Mouse (Mus musculus) embryonic facial prominence, embryonic 15.5 days (tissue): Measurements from ENCODE around the gene Atf7ip. TPM values are rescaled to one million over a fixed set of nuclear protein-coding genes. Genes with fewer than 3 reads are reported as not detected.
"Not testable (repeated sequence)": the region's sequence is repeated elsewhere in the genome, so short reads cannot be mapped to it uniquely, and the experiment has no call there.

Experiments
- ATAC-seq: fragments of 200-750 bp; cut with Nextera tagmentation; 2 replicates; pipeline ENCODE4 v1.8.0; 2017; ENCODE audit warnings: low read depth, moderate TSS enrichment; ENCODE audit not compliant: insufficient number of reproducible peaks, low FRiP score, low TSS enrichment
- H3K27ac ChIP-seq: fragments of 300-500 bp; sonication (generic); replicated peaks from 2 replicates; pipeline ENCODE4 v1.5.1; 2015; ENCODE audit warnings: mild to moderate bottlenecking, inconsistent platforms
- H3K27me3 ChIP-seq: fragments of 300-500 bp; sonication (generic); 2 replicates; pipeline ENCODE4 v1.6.1; 2015; ENCODE audit warnings: inconsistent platforms
- H3K36me3 ChIP-seq: fragments of 300-500 bp; sonication (generic); 2 replicates; pipeline ENCODE4 v1.6.1; 2015; ENCODE audit warnings: mild to moderate bottlenecking, inconsistent platforms
- H3K4me1 ChIP-seq: fragments of 300-500 bp; sonication (generic); 2 replicates; pipeline ENCODE4 v1.6.1; 2015; ENCODE audit warnings: inconsistent platforms
- H3K4me2 ChIP-seq: fragments of 300-500 bp; sonication (generic); replicated peaks from 2 replicates; pipeline ENCODE4 v1.6.1; 2015; ENCODE audit warnings: mild to moderate bottlenecking, inconsistent platforms
- H3K4me3 ChIP-seq: fragments of 300-500 bp; sonication (generic); replicated peaks from 2 replicates; pipeline ENCODE4 v1.5.1; 2015; ENCODE audit warnings: mild to moderate bottlenecking, inconsistent platforms
- H3K9ac ChIP-seq: fragments of 300-500 bp; sonication (generic); 2 replicates; pipeline ENCODE4 v1.6.1; 2015; ENCODE audit warnings: inconsistent platforms
- H3K9me3 ChIP-seq: fragments of 300-500 bp; sonication (generic); replicated peaks from 2 replicates; pipeline ENCODE4 v1.6.1; 2016; ENCODE audit warnings: inconsistent platforms
- WGBS: fragments of 180-500 bp; shearing (Covaris S2); methylation state at CpG from one replicate; pipeline ENCODE4 v1.1.7; 2015; 5-methylcytosine and 5-hydroxymethylcytosine counted together
- polyA plus RNA-seq: library from polyadenylated mRNA; unstranded; fragments of >200 nt; fragmentation: Nextera tagmentation; extraction: Ambion mirVana; gene quantifications from 2 replicates; pipeline ENCODE4 v1.2.1, GENCODE M21; 2015

Atf7ip gene
- 35.5 and 37.5 TPM in 2 replicates for polyA plus RNA-seq

DNA sequence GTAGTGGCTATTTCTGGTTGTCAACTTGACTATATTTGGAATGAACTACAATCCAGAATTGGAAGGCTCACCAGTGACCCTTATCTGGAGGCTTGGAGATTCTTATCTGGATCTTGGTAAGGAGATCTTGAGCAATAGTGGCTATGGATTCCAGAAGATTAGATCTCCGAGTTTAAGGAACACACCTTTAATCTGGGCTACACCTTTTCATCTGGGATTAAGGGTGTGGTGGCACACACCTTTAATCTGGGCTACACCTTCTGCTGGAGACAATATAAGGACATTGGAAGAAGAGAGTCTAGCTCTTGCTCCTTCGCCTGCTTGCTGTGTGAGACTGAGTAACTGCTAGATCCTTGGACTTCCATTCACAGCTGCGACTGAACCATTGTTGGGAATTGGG lies at the start of gene Atf7ip:
Atf7ip (plus strand) TSS at position 301 of the 400 bp plus-strand sequence.
- WGBS = 80% methylated on average over 3 of the region's 3 CpGs
- ATAC-seq, H3K27me3 ChIP-seq: not testable (repeated sequence)

DNA sequence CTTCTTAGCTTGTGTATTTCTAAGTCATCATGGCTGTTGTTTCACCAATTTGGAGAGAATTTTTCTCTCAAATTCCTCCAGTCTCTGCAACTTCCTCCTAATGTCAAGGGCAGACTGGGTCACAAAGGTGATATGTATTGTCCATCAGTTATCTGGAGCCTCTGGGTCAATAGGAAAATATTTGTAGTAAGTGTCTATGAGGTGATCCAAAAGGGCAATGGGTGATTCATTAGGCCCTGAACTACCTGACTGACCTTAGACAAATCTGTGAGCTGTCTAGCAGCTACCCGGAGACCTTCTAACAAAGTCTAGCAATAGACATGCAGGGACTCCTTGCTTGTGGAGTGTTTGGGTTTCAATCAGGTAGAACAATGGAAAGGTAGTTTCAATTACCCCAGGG lies 49.7 kb upstream of the Atf7ip start:
- Histone ChIP-seq H3K9ac (no peak overlapping the region), H3K27me3 (no peaks in the 10 kb centered on the region), H3K9me3 (no peaks in the 10 kb centered on the region), H3K4me2 (no peak overlapping the region), H3K4me3 (no peak overlapping the region), H3K4me1 (no peaks in the 10 kb centered on the region), H3K36me3 (no peaks in the 10 kb centered on the region), H3K27ac (no peak overlapping the region)
- no peak for ATAC-seq
- 97% methylated on average over 1 of the region's 1 CpGs for WGBS

More for the DNA sequence above, at the start of gene Atf7ip:
- H3K4me2 ChIP-seq, H3K9me3 ChIP-seq, H3K4me3 ChIP-seq, H3K4me1 ChIP-seq, H3K9ac ChIP-seq, H3K27ac ChIP-seq, H3K36me3 ChIP-seq: not testable (repeated sequence)

DNA sequence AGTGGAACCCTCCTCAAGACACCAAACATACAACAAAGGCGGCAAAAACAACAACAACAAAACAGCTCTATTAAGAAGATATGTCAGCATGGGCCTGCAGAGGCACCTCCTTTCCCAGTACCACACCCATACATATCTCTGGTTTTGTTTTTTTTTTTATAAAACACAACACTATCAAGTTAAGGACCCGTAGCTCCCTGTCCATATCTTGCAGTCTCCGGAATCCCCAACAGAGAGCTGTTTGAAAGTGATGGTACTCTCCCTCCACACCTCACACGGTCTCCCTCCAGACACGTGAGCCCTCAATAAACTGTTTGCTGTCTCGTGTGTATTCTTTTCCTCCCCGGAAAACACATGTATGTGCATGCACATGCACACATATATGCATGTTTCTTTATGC lies 46.8 kb upstream of the Atf7ip start:
- 84% methylated on average over 7 of the region's 7 CpGs for WGBS

DNA sequence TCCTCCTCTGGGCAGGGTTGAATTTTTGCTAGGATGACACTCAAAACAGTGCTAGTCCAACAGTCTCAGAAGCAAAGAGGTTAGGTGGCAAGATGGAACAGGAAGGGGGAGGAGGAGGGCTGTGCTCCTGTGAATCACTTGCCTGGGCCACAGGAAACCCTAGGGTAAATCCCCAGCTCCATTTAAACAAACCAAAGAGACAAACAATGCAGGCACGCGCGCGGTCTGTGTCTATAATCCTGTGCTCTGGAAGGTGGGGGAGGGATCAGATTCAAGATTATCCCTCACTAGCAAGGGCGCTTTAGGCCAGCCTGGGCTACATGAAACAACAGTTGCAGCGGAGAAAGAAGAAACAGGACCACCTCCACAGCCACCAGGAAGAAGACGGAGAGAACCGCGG lies 42.5 kb upstream of the Atf7ip start:
- Histone ChIP-seq H3K9me3 (no peaks in the 10 kb centered on the region), H3K4me3 (no peak overlapping the region), H3K9ac (no peak overlapping the region), H3K4me2 (no peak overlapping the region), H3K4me1 (peaks cover 34% of the 10 kb centered on the region), H3K36me3 (no peaks in the 10 kb centered on the region), H3K27me3 (no peaks in the 10 kb centered on the region), H3K27ac (no peak overlapping the region)
- WGBS = 61% methylated on average over 9 of the region's 9 CpGs
- ATAC-seq = no peak

More for the DNA sequence above, 46.8 kb upstream of the Atf7ip start:
- H3K36me3 ChIP-seq = no peaks in the 10 kb centered on the region
- no peak overlapping the region for H3K9ac ChIP-seq
- H3K27ac ChIP-seq = no peak overlapping the region
- no peak overlapping the region for H3K4me2 ChIP-seq
- no peaks in the 10 kb centered on the region for H3K27me3 ChIP-seq
- peaks cover 5% of the 10 kb centered on the region for H3K4me1 ChIP-seq
- ATAC-seq = no peak
- H3K4me3 ChIP-seq = no peak overlapping the region
- H3K9me3 ChIP-seq = no peaks in the 10 kb centered on the region

DNA sequence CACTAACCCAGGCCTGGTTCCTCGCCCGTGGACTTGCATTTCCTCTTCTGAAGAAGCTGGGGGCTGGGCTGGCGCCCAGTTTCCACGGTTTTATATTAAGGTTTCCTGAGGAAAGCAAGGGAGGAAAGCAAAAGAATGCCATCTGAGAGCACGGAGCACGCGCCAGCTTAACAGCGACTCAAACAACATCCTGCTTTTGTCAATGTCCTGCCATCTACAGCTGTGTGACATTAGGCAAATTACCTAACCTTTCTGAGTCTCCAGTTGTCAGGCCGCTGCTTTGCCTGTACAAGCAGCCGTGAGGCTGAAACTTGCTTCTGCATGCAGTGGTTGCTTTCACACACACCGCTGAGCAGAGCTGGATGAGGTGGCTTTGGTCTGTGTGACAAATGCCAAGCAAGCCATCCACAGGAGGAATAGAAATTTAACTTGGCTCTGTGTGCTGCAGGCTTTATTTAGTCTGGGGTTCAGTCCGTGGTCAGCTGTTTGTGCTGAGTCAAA lies 41.8 kb upstream of the Atf7ip start:
- 45% methylated on average over 12 of the region's 12 CpGs for WGBS
- Histone ChIP-seq H3K4me1 (peaks cover 39% of the 10 kb centered on the region), H3K4me3 (no peak overlapping the region), H3K27me3 (no peaks in the 10 kb centered on the region), H3K9me3 (no peaks in the 10 kb centered on the region), H3K27ac (peak overlapping the region; percentile 40), H3K9ac (no peak overlapping the region), H3K4me2 (no peak overlapping the region), H3K36me3 (no peaks in the 10 kb centered on the region)
- ATAC-seq = no peak

DNA sequence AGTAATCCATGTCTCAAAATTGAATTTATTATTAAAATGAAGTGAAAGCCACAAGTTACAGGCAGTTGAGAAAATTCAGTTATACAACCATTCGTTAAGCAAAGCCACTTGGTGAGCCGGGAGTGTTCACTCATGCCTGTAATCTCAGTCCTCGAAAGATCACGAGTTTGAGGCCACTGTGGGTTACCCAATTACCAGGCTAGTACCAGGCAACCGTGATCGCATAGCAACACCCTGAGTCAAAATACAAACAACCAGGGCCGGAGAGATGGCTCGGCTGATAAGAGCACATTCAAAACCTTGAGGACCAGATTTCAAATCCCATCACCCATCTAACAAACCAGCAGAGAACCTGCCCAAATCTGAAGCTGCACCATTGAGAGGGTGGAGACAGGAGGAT lies 40.9 kb upstream of the Atf7ip start:
- no peak for ATAC-seq
- no peaks in the 10 kb centered on the region for H3K9me3 ChIP-seq
- WGBS = 79% methylated on average over 8 of the region's 8 CpGs
- H3K9ac ChIP-seq = no peak overlapping the region
- H3K4me2 ChIP-seq = no peak overlapping the region
- H3K36me3 ChIP-seq = no peaks in the 10 kb centered on the region
- H3K27me3 ChIP-seq = no peaks in the 10 kb centered on the region
- H3K4me1 ChIP-seq = peaks cover 47% of the 10 kb centered on the region
- no peak overlapping the region for H3K4me3 ChIP-seq
- H3K27ac ChIP-seq = peak overlapping the region; percentile 97; the same call in 1 of the 2 replicates

DNA sequence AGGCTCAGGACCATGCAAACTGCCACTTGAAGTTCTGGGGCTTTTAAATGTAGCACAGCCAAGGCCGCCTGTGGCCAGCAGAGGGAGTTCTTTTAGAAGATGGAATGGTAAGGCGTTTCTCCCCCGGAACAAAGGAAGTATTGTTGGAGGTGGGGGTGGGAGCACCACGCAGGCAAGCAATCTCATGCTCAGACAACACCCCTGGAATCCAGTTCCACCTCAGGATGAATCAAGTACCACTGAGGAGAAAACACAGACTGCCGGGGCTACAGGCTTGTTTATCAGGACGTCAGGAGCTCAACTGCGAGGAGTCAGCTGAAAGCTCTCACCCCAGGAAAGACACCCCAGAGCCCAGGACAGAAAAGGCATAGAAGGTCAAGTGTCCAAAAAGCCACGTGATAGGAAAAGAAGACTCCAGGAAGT lies 40.0 kb upstream of the Atf7ip start:
- 28% methylated on average over 8 of the region's 8 CpGs for whole genome bisulfite sequencing
- no peak overlapping the region for H3K4me2 ChIP-seq

DNA sequence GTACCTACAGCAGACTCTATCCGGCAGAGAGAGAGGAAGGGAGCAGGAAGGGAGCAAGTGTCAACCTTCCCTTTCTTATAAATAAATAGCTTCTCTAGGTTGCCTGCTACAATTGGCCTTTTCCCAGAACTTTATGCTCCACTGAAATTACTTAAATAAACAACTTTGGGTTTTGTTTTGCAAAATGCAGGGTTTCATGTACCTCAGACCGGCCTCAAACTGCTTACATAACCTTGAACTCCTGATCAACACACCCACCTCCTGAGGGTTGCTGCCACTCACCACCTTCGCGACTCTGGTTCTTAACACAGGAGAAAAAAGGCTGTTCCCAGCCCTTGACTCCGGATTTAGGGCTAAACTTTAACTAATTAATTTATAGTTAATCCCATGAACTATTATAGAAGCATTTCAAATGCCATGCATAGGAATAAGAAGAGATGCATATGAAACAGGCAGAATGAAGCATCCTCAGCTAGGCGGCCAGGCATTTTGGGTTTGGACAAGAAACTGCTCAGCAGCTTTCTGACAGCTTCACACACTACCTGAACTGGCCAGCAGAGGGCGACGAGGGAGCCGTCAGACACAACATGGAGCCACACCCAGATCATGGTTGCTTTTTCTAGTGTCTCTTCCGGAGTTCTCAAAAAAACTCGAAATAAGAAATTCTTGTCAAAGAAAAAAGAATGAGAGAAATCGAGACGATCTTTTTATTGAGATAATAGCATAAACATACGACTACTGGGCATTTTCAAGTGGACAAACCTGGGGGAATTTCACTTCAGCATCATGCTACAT lies 38.8 kb upstream of the Atf7ip start:
- H3K27me3 ChIP-seq = no peaks in the 10 kb centered on the region
- H3K4me3 ChIP-seq = no peak overlapping the region
- no peak for ATAC-seq
- H3K9ac ChIP-seq = no peak overlapping the region
- peak overlapping the region; percentile 97 for H3K27ac ChIP-seq
- peaks cover 64% of the 10 kb centered on the region for H3K4me1 ChIP-seq
- no peak overlapping the region for H3K4me2 ChIP-seq
- 44% methylated on average over 14 of the region's 14 CpGs for WGBS
- H3K36me3 ChIP-seq = no peaks in the 10 kb centered on the region
- no peaks in the 10 kb centered on the region for H3K9me3 ChIP-seq

More for the DNA sequence above, 40.0 kb upstream of the Atf7ip start:
- H3K27ac ChIP-seq = peak overlapping the region; percentile 97
- no peaks in the 10 kb centered on the region for H3K36me3 ChIP-seq
- H3K27me3 ChIP-seq = no peaks in the 10 kb centered on the region
- no peak overlapping the region for H3K9ac ChIP-seq
- no peaks in the 10 kb centered on the region for H3K9me3 ChIP-seq
- no peak for ATAC-seq
- peaks cover 57% of the 10 kb centered on the region for H3K4me1 ChIP-seq
- no peak overlapping the region for H3K4me3 ChIP-seq

DNA sequence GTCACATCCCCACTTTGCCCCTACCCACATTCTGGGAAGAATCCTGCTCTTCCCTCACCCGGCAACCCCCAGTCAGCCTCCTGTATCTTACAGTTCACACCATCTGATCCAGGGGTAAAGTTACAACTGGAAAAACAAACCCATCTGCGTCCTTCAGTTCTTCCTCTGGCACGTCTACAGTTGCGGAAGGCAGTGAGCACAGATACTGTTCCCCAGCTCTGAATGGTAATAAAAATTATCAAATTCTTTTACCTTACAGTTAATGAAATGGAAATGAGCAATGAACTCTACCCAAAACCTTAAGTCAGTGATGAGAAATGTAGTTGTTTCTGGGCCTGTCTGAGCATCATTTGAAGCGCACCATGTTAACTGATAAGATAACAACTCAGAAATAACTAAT lies 38.1 kb upstream of the Atf7ip start:
- WGBS = 30% methylated on average over 5 of the region's 5 CpGs
- Histone ChIP-seq H3K27me3 (no peaks in the 10 kb centered on the region), H3K4me2 (no peak overlapping the region), H3K9me3 (no peaks in the 10 kb centered on the region), H3K4me1 (peaks cover 64% of the 10 kb centered on the region), H3K27ac (peak overlapping the region; percentile 97), H3K4me3 (no peak overlapping the region), H3K36me3 (no peaks in the 10 kb centered on the region), H3K9ac (no peak overlapping the region)
- no peak for ATAC-seq

DNA sequence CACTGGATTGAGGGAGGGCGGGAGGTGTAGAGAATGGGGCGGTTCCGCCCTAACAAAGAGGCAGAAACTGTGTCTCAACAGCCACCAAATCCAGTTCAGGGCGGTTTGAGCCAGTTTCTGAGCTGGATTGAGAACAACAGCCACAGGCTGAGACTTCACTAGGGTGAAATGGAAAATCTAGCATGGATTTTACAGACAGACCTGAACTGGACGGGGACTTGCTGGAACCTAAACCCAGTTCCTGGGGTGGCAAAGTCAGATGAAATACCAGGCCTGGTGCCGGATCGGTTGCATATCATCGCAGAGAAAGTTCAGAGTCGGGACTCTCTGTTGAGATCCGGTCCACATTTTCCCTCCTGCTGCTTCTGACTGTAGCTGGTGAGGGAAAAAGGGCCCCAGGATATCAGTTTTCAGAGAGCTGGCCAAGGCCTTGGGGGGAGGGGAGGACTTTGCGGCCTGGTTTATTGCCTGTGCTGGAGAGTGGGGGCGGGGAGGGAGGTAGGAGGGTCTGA lies 37.5 kb upstream of the Atf7ip start:
- ATAC-seq = peak; percentile 90
- Histone ChIP-seq H3K27ac (peak overlapping the region; percentile 97), H3K9me3 (no peaks in the 10 kb centered on the region), H3K27me3 (no peaks in the 10 kb centered on the region), H3K4me2 (no peak overlapping the region), H3K4me1 (peaks cover 64% of the 10 kb centered on the region), H3K9ac (no peak overlapping the region), H3K36me3 (no peaks in the 10 kb centered on the region), H3K4me3 (no peak overlapping the region)
- 1% methylated on average over 12 of the region's 12 CpGs for WGBS

DNA sequence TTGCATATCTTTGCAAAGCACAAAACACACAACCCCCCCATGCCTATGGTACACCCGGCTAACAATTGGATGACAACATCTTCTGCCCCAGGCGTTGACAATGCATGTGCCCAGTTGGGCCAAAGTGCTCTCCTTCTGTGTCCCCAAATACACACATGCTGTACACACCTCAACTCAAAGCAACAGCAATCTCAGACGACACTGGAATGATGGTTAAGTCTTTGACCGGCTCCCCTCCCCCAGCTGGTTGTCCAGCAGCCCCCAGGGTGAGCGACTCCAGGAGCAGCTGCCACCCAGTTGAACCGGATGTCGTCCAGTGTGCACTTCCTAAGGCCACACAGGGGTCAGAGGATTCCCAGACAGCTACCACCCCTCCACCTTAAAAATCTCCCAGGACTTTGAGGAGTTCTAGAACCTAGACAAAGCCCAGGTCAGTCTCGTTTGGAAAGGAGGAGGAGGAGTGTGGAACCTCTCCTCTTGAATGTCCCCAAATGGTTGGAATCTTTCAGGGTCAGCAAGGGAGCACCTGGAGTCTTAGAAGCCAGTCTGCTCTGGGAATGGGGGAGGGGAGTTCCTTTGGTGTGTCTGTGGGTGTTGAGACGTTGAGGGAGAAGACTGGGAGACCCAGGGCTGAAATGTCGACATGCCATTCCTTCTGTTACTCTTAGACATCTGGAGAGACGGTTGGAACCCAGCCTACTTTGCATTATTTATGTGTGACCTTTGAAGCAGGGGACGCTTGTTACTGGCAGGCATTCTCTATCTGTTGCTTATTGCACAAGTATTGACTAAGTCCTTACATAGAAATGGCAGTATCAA lies 36.8 kb upstream of the Atf7ip start:
- Histone ChIP-seq H3K4me1 (peaks cover 59% of the 10 kb centered on the region), H3K27ac (peak overlapping the region; percentile 97), H3K9ac (no peak overlapping the region), H3K9me3 (no peaks in the 10 kb centered on the region), H3K4me2 (no peak overlapping the region), H3K27me3 (no peaks in the 10 kb centered on the region), H3K36me3 (no peaks in the 10 kb centered on the region), H3K4me3 (no peak overlapping the region)
- ATAC-seq = no peak
- WGBS = 18% methylated on average over 12 of the region's 12 CpGs
